Mouse (Mus musculus): Measurements from ENCODE around the gene Zfp36l1. TPM values are rescaled to one million over a fixed set of nuclear protein-coding genes. Genes with fewer than 3 reads are reported as not detected.

Zfp36l1 gene
- polyA plus RNA-seq (2012; rRNA removed) = 21.8 and 23.3 TPM in 2 replicates

DNA sequence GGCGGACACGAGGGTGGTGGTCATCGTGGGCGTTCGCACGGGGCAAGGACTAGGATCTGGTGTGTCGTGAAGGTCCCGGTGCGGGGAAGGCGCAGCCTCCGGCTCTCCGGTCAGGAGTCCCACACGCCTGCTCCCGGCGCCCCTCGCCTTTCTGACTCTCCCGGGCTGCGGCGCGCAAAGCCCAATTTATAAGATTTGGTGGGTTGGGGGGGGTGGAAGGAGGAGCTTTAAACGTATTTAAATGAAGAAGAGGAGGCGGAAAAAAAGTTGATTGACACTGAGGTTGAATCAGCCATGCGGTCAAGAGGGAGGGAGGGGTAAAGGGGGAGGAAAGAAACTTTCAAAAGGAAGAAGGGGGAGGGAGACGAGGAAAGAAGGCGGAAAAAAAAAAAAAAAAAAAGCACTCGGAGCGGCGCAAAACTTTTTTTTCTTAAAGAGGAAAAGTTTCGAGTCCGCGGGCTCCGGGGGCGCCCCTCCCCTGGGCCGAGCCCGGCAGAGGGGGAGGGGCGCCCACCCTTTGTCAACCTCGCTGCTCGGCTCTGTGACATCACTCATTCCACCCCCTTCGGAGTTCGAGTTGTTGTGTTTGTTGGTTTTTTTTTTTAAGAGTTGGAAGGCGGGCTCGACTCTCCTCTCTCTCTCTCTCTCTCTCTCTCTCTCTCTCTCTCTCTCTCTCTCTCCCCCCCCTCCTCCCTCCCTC lies at the start of gene Zfp36l1:
Gene Zfp36l1, minus strand, starts transcription at position 162 of the 700 bp plus-strand sequence.
- H3K4me3 ChIP-seq (ENCODE audit: insufficient read depth, low read length) = peak within 1 kb of the TSS; percentile 65
- H3K27ac ChIP-seq (ENCODE audit: insufficient read depth, low read length) = peak within 1 kb of the TSS; percentile 88
- TF ChIP-seq POLR2A (IDR thresholded peaks at IDR 0.05; ENCODE audit: extremely low read depth, insufficient read depth, low read length) = peak; percentile 89
- no peak for TF ChIP-seq CTCF (IDR thresholded peaks at IDR 0.05; ENCODE audit: extremely low read depth, insufficient read depth, low read length)
- no peaks in the 10 kb centered on the region; the same call in 1 of the 2 replicates for H3K4me1 ChIP-seq (ENCODE audit: control insufficient read depth, insufficient read depth, low read length)

GRCm38 (mm10) chr12:80162448-80162847 lies 49.6 kb upstream of the Zfp36l1 start:
- H3K4me1 ChIP-seq (ENCODE audit: control insufficient read depth, insufficient read depth, low read length) = 0 out of 2 replicates have a peak, but pooled peaks cover 1% of the 10 kb centered on the region
- no peak overlapping the region for H3K4me3 ChIP-seq (ENCODE audit: insufficient read depth, low read length)
- TF ChIP-seq CTCF (IDR thresholded peaks at IDR 0.05; ENCODE audit: extremely low read depth, insufficient read depth, low read length) (no peak), POLR2A (IDR thresholded peaks at IDR 0.05; ENCODE audit: extremely low read depth, insufficient read depth, low read length) (no peak)
- H3K27ac ChIP-seq (ENCODE audit: insufficient read depth, low read length) = no peak overlapping the region

DNA sequence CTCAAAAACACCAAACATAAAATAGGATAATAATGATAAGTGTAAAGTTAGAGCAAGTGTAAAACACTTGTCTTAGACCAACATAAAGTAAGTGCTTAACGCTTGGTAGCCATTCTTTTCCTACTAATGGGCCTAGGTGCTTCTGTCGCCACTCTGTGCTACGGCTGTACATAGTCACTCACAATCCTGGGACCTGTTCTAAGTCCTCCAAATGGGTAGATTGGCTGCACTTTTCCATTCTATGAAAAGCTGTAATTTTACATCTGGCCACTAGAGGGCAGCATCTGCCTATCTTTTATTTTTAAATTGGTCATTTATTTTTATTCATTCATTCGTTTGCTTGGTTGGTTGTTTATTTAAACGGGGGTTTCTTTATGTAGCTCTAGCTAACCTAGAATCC lies 44.9 kb upstream of the Zfp36l1 start:
- no peak overlapping the region for H3K4me3 ChIP-seq (ENCODE audit: insufficient read depth, low read length)
- H3K27ac ChIP-seq (ENCODE audit: insufficient read depth, low read length) = no peak overlapping the region
- TF ChIP-seq CTCF (IDR thresholded peaks at IDR 0.05; ENCODE audit: extremely low read depth, insufficient read depth, low read length) (peak; percentile 13; the same call in 1 of the 2 replicates), POLR2A (IDR thresholded peaks at IDR 0.05; ENCODE audit: extremely low read depth, insufficient read depth, low read length) (no peak)
- no peaks in the 10 kb centered on the region for H3K4me1 ChIP-seq (ENCODE audit: control insufficient read depth, insufficient read depth, low read length)

DNA sequence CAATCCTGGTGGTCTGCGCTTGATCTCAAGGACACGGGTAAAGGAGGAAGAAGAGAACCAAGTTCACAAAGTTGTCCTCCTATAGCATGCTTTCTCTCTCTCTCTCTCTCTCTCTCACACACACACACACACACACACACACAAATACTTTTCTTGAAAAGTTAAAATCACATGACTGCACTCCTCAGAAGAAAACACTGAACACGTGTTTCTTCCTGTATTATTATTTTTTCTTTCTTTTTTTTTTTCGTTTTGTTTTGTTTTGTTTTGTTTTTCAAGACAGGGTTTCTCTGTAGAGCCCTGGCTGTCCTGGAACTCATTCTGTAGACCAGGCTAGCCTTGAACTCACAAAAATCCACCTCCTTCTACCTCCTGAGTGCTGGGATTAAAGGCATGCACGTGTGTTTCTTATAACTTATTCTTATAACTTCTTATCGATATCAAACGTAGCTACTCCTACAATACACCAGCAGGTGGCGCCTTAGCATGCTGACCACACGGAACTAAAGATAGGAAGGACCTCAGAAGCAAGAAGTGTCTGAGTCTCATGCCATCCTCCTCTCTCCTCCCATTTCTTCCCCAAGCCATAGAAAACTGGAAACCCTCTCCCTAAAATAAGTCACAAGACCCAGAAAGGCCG lies 41.0 kb upstream of the Zfp36l1 start:
- TF ChIP-seq POLR2A (IDR thresholded peaks at IDR 0.05; ENCODE audit: extremely low read depth, insufficient read depth, low read length) (no peak), CTCF (IDR thresholded peaks at IDR 0.05; ENCODE audit: extremely low read depth, insufficient read depth, low read length) (peak; percentile 76)
- H3K4me1 ChIP-seq (ENCODE audit: control insufficient read depth, insufficient read depth, low read length) = no peaks in the 10 kb centered on the region

DNA sequence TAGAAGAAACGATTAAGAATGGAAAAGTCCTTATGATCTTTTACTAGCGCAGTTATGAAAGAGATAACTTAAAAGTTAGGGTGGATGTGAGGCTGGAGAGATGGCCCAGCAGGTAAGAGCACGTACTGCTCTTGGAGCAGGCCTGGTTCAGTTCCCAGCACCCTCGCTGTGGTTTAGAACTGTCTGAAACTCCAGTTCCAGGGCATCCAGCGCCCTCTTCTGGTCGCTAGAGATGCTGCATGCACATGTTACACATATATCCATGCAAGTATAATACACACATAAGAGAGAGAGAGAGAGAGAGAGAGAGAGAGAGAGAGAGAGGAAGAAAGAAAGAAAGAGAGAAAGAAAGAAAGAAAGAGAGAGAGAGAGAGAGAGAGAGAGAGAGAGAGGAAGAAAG lies 40.3 kb upstream of the Zfp36l1 start:
- TF ChIP-seq CTCF (IDR thresholded peaks at IDR 0.05; ENCODE audit: extremely low read depth, insufficient read depth, low read length) = no peak
- no peak for TF ChIP-seq POLR2A (IDR thresholded peaks at IDR 0.05; ENCODE audit: extremely low read depth, insufficient read depth, low read length)
- Histone ChIP-seq H3K4me1 (ENCODE audit: control insufficient read depth, insufficient read depth, low read length) (no peaks in the 10 kb centered on the region), H3K27ac (ENCODE audit: insufficient read depth, low read length) (no peak overlapping the region), H3K4me3 (ENCODE audit: insufficient read depth, low read length) (no peak overlapping the region)

More for the DNA sequence above, 41.0 kb upstream of the Zfp36l1 start:
- Histone ChIP-seq H3K27ac (ENCODE audit: insufficient read depth, low read length) (no peak overlapping the region), H3K4me3 (ENCODE audit: insufficient read depth, low read length) (no peak overlapping the region)

GRCm38 (mm10) chr12:80151821-80152220 lies 39.0 kb upstream of the Zfp36l1 start:
- no peaks in the 10 kb centered on the region for H3K4me1 ChIP-seq (ENCODE audit: control insufficient read depth, insufficient read depth, low read length)
- H3K27ac ChIP-seq (ENCODE audit: insufficient read depth, low read length) = no peak overlapping the region
- no peak for TF ChIP-seq POLR2A (IDR thresholded peaks at IDR 0.05; ENCODE audit: extremely low read depth, insufficient read depth, low read length)
- TF ChIP-seq CTCF (IDR thresholded peaks at IDR 0.05; ENCODE audit: extremely low read depth, insufficient read depth, low read length) = no peak
- no peak overlapping the region for H3K4me3 ChIP-seq (ENCODE audit: insufficient read depth, low read length)

DNA sequence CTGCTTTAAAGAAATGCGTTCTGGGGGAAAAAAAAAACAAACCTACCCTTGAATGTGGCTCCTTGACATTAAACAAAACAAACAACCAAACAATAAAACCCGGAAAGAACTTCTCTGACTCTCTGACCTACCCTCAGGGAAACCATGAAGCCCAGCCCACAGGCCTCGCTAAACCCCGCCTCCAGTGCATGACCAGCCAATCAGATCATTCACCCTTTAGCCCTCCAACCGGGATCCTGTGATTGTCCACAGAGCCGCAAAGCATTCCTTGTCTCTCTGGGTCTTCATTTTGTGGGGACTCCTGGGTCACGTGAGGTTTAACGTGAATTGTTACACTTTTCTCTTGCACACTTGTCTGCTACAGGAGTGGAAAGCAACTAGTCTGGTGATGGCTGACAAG lies 37.8 kb upstream of the Zfp36l1 start:
- H3K4me3 ChIP-seq (ENCODE audit: insufficient read depth, low read length) = no peak overlapping the region
- no peak overlapping the region for H3K27ac ChIP-seq (ENCODE audit: insufficient read depth, low read length)
- TF ChIP-seq POLR2A (IDR thresholded peaks at IDR 0.05; ENCODE audit: extremely low read depth, insufficient read depth, low read length) (no peak), CTCF (IDR thresholded peaks at IDR 0.05; ENCODE audit: extremely low read depth, insufficient read depth, low read length) (no peak)
- no peaks in the 10 kb centered on the region for H3K4me1 ChIP-seq (ENCODE audit: control insufficient read depth, insufficient read depth, low read length)

GRCm38 (mm10) chr12:80147563-80148214 lies 34.9 kb upstream of the Zfp36l1 start:
- no peak overlapping the region for H3K27ac ChIP-seq (ENCODE audit: insufficient read depth, low read length)
- no peaks in the 10 kb centered on the region for H3K4me1 ChIP-seq (ENCODE audit: control insufficient read depth, insufficient read depth, low read length)
- TF ChIP-seq POLR2A (IDR thresholded peaks at IDR 0.05; ENCODE audit: extremely low read depth, insufficient read depth, low read length) = no peak
- TF ChIP-seq CTCF (IDR thresholded peaks at IDR 0.05; ENCODE audit: extremely low read depth, insufficient read depth, low read length) = no peak
- H3K4me3 ChIP-seq (ENCODE audit: insufficient read depth, low read length) = no peak overlapping the region

Data from cortical plate, adult 2 months (tissue).